Comparison of ENCODE assay signal across 7 mouse cellular contexts in genomic region chr17:45685171-45686092, GRCm38 (mm10). TPM values are rescaled to one million over a fixed set of nuclear protein-coding genes. Genes with fewer than 3 reads are reported as not detected.
DNase-seq lines count a peak whose midpoint lies in the region; ATAC-seq and TF ChIP-seq lines count a peak whose summit lies in the region.

No protein-coding gene starts in this region.

- H3K4me3 ChIP-seq in ES-Bruce4 (ENCODE audit: low read depth, low read length) (peak overlapping the region; percentile 82), macrophage (ENCODE audit: inconsistent target) (peak overlapping the region; percentile 56)
- H3K4me3 ChIP-seq in embryonic facial prominence, embryonic 12.5 days, result peak overlapping the region; percentile 89
- peak overlapping the region; percentile 97 for H3K4me3 ChIP-seq in heart, embryonic 15.5 days

- H3K9ac ChIP-seq in ES-Bruce4 (ENCODE audit: low read depth, poor library complexity, severe bottlenecking), result peak overlapping the region; percentile 88
- peak overlapping the region; percentile 89 for H3K9ac ChIP-seq in embryonic facial prominence, embryonic 12.5 days
- peak overlapping the region; percentile 93 for H3K9ac ChIP-seq in heart, embryonic 15.5 days

- ATAC-seq in activated CD4-positive, CD25-positive, alpha-beta regulatory T cell, adult 4 months, result peak; percentile 50
- peak; percentile 64 for ATAC-seq in embryonic facial prominence, embryonic 12.5 days (ENCODE audit: insufficient number of reproducible peaks, insufficient read depth, low FRiP score, low TSS enrichment)
- peak; percentile 53 for ATAC-seq in heart, embryonic 15.5 days (replicated peaks; ENCODE audit: insufficient number of reproducible peaks, insufficient read depth, low FRiP score, low read depth)

- DNase-seq in kidney, postnatal 4 days, result peak; percentile 66 to 77
- DNase-seq in right cerebral cortex, postnatal 25 days, result peak; percentile 61

- TF ChIP-seq EP300 in ES-Bruce4 (IDR thresholded peaks at IDR 0.05; ENCODE audit: insufficient read depth, low read depth, low read length), result no peak

- TF ChIP-seq POLR2A in ES-Bruce4 (IDR thresholded peaks at IDR 0.05; ENCODE audit: insufficient read depth, low read length), result no peak

- H3K36me3 ChIP-seq in ES-Bruce4 (ENCODE audit: control insufficient read depth, insufficient read depth, low read length, poor library complexity, severe bottlenecking) (no peaks in the 10 kb centered on the region), macrophage (ENCODE audit: inconsistent target) (no peaks in the 10 kb centered on the region)
- no peaks in the 10 kb centered on the region for H3K36me3 ChIP-seq in embryonic facial prominence, embryonic 12.5 days
- H3K36me3 ChIP-seq in heart, embryonic 15.5 days, result no peaks in the 10 kb centered on the region

- H3K79me2 ChIP-seq in macrophage (ENCODE audit: inconsistent target), result peaks cover 52% of the 10 kb centered on the region

- H3K27me3 ChIP-seq in ES-Bruce4 (ENCODE audit: control insufficient read depth, insufficient read depth, low read length, poor library complexity, severe bottlenecking), result no peaks in the 10 kb centered on the region
- H3K27me3 ChIP-seq in embryonic facial prominence, embryonic 12.5 days, result no peaks in the 10 kb centered on the region
- no peaks in the 10 kb centered on the region for H3K27me3 ChIP-seq in heart, embryonic 15.5 days

- peaks cover 2% of the 10 kb centered on the region for H3K4me1 ChIP-seq in ES-Bruce4 (ENCODE audit: control insufficient read depth, insufficient read depth, low read length)
- H3K4me1 ChIP-seq in embryonic facial prominence, embryonic 12.5 days, result peaks cover 29% of the 10 kb centered on the region
- peaks cover 43% of the 10 kb centered on the region for H3K4me1 ChIP-seq in heart, embryonic 15.5 days (replicated peaks)

- H3K27ac ChIP-seq in ES-Bruce4 (ENCODE audit: insufficient read depth, low read length) (peak overlapping the region; percentile 13), macrophage (no peak overlapping the region)
- H3K27ac ChIP-seq in embryonic facial prominence, embryonic 12.5 days, result peak overlapping the region; percentile 77
- H3K27ac ChIP-seq in heart, embryonic 15.5 days, result peak overlapping the region; percentile 77

- WGBS in embryonic facial prominence, embryonic 12.5 days, result under 1% methylated on average over 58 of the region's 58 CpGs
- WGBS in heart, embryonic 15.5 days, result under 1% methylated on average over 57 of the region's 58 CpGs
- WGBS in macrophage (ENCODE audit: missing documents), result 7% methylated on average over 52 of the region's 58 CpGs

- no peak for TF ChIP-seq CTCF in ES-Bruce4 (IDR thresholded peaks at IDR 0.05; ENCODE audit: low read depth, low read length)

- H3K9me3 ChIP-seq in ES-Bruce4 (replicated peaks; ENCODE audit: control insufficient read depth, insufficient read depth, low read length, poor library complexity, severe bottlenecking), result no peaks in the 10 kb centered on the region
- H3K9me3 ChIP-seq in embryonic facial prominence, embryonic 12.5 days, result no peaks in the 10 kb centered on the region
- no peaks in the 10 kb centered on the region for H3K9me3 ChIP-seq in heart, embryonic 15.5 days (replicated peaks)

- H3K4me2 ChIP-seq in embryonic facial prominence, embryonic 12.5 days (replicated peaks), result peak overlapping the region; percentile 74
- peak overlapping the region; percentile 92 for H3K4me2 ChIP-seq in heart, embryonic 15.5 days

RNA-seq across cellular contexts. Expression of gene Mrpl14, which starts 0.7 kb away (rescaled TPM):
- polyA plus RNA-seq in ES-Bruce4 (2011; ENCODE audit: insufficient read depth, insufficient read length, low read depth, missing spikeins) (31.8 and 42.7 TPM in 2 replicates), macrophage (2018) (20.1 to 56.1 TPM (median 46.2 TPM) in 3 replicates)
- 10 to 100 TPM; 73.4 to 90.9 TPM for polyA plus RNA-seq in activated CD4-positive, CD25-positive, alpha-beta regulatory T cell, adult 4 months (2017; shearing (Covaris generic))
- polyA plus RNA-seq in embryonic facial prominence, embryonic 12.5 days (2016; fragmentation: Nextera tagmentation; extraction: Ambion mirVana), result 137 and 153 TPM in 2 replicates
- polyA plus RNA-seq in heart, embryonic 15.5 days (2015; fragmentation: Nextera tagmentation; extraction: Ambion mirVana), result 124 and 133 TPM in 2 replicates
- total RNA-seq in macrophage (2018; cell fraction: chromatin; rRNA removed), result 10 to 100 TPM in 4 of 26 experiments, 1 to 10 TPM in 21, not detected in 1; 2.0 to 13.0 (median 6.9) TPM
- 10 to 100 TPM; 28.8 to 53.5 (median 41.8) TPM for total RNA-seq in macrophage (2018; cell fraction: cytosol; rRNA removed)
- 10 to 100 TPM in 11 of 26 experiments, 1 to 10 TPM in 15; 3.8 to 16.9 (median 9.7) TPM for total RNA-seq in macrophage (2018; cell fraction: nucleus; rRNA removed)

RNA-seq across cellular contexts. Expression of gene Tmem63b, which starts 1.3 kb away (rescaled TPM):
- polyA plus RNA-seq in ES-Bruce4 (2011; ENCODE audit: insufficient read depth, insufficient read length, low read depth, missing spikeins), result 112 and 129 TPM in 2 replicates
- 1 to 10 TPM; 2.7 to 3.6 TPM for polyA plus RNA-seq in activated CD4-positive, CD25-positive, alpha-beta regulatory T cell, adult 4 months (2017; shearing (Covaris generic))
- polyA plus RNA-seq in embryonic facial prominence, embryonic 12.5 days (2016; fragmentation: Nextera tagmentation; extraction: Ambion mirVana), result 43.1 and 45.4 TPM in 2 replicates
- 35.1 and 42.4 TPM in 2 replicates for polyA plus RNA-seq in heart, embryonic 15.5 days (2015; fragmentation: Nextera tagmentation; extraction: Ambion mirVana)
- total RNA-seq in macrophage (2018; cell fraction: chromatin; rRNA removed), result 100 to 1,000 TPM in 8 of 26 experiments, 10 to 100 TPM in 18; 39.1 to 247 (median 68.4) TPM
- 10 to 100 TPM in 17 of 26 experiments, 1 to 10 TPM in 9; 8.8 to 14.2 (median 11.0) TPM for total RNA-seq in macrophage (2018; cell fraction: cytosol; rRNA removed)
- total RNA-seq in macrophage (2018; cell fraction: nucleus; rRNA removed), result 100 to 1,000 TPM in 2 of 26 experiments, 10 to 100 TPM in 24; 25.8 to 117 (median 46.1) TPM
- polyA plus RNA-seq in macrophage (2018), result 8.2 to 10.7 TPM (median 9.7 TPM) in 3 replicates

RNA-seq across cellular contexts. Expression of gene Capn11, which starts 26.3 kb away (rescaled TPM):
- polyA plus RNA-seq in ES-Bruce4 (2011; ENCODE audit: insufficient read depth, insufficient read length, low read depth, missing spikeins) (1.4 and 1.9 TPM in 2 replicates), macrophage (2018) (0.37 to 0.60 TPM in 2 of 3 replicates, not detected in the other)
- under 1 TPM in 1 of 2 experiments, not detected in 1; 0.33 TPM for polyA plus RNA-seq in activated CD4-positive, CD25-positive, alpha-beta regulatory T cell, adult 4 months (2017; shearing (Covaris generic))
- polyA plus RNA-seq in embryonic facial prominence, embryonic 12.5 days (2016; fragmentation: Nextera tagmentation; extraction: Ambion mirVana), result 0.75 and 0.91 TPM in 2 replicates
- polyA plus RNA-seq in heart, embryonic 15.5 days (2015; fragmentation: Nextera tagmentation; extraction: Ambion mirVana), result 0.26 and 0.39 TPM in 2 replicates
- total RNA-seq in macrophage (2018; cell fraction: chromatin; rRNA removed), result 1 to 10 TPM in 22 of 26 experiments, under 1 TPM in 3, not detected in 1; 0.34 to 4.5 (median 2.1) TPM
- 1 to 10 TPM in 2 of 26 experiments, under 1 TPM in 24; 0.23 to 1.2 (median 0.55) TPM for total RNA-seq in macrophage (2018; cell fraction: cytosol; rRNA removed)
- total RNA-seq in macrophage (2018; cell fraction: nucleus; rRNA removed), result 1 to 10 TPM in 15 of 26 experiments, under 1 TPM in 9, not detected in 2; 0.24 to 3.3 (median 1.6) TPM

RNA-seq across cellular contexts. Expression of gene 1600014C23Rik, which starts 48.2 kb away (rescaled TPM):
- polyA plus RNA-seq in ES-Bruce4 (2011; ENCODE audit: insufficient read depth, insufficient read length, low read depth, missing spikeins), result not detected in 2 replicates
- not detected for polyA plus RNA-seq in activated CD4-positive, CD25-positive, alpha-beta regulatory T cell, adult 4 months (2017; shearing (Covaris generic))
- polyA plus RNA-seq in embryonic facial prominence, embryonic 12.5 days (2016; fragmentation: Nextera tagmentation; extraction: Ambion mirVana), result 0.47 TPM in 1 of 2 replicates, not detected in the other
- polyA plus RNA-seq in heart, embryonic 15.5 days (2015; fragmentation: Nextera tagmentation; extraction: Ambion mirVana), result 0.60 and 0.98 TPM in 2 replicates
- total RNA-seq in macrophage (2018; cell fraction: chromatin; rRNA removed), result not detected
- total RNA-seq in macrophage (2018; cell fraction: cytosol; rRNA removed), result not detected
- total RNA-seq in macrophage (2018; cell fraction: nucleus; rRNA removed), result not detected
- not detected in 3 replicates for polyA plus RNA-seq in macrophage (2018)
